Mouse (Mus musculus): ENCODE results near the gene Ksr2. TPM values are rescaled to one million over a fixed set of nuclear protein-coding genes. Genes with fewer than 3 reads are reported as not detected.

Gene Ksr2
- total and polyA plus RNA-seq, 3 experiments, result 0.36 to 1.3 (median 1.2) TPM

GRCm38 (mm10) chr5:117458899-117459298, 45.1 kb downstream of the Ksr2 start:
- H3K79me2 ChIP-seq (replicated peaks; ENCODE audit: control insufficient read depth, extremely low read depth, insufficient read depth, poor library complexity, severe bottlenecking), result no peaks in the 10 kb centered on the region
- in situ Hi-C loops (cut with MboI; ENCODE audit: low pct_ligation_motif_present, low pct_unique_long_range_greater_than_20kb, low sequenced_read_pairs) (no loop called here), dilution Hi-C loops (cut with MboI; ENCODE audit: extremely low pct_ligation_motif_present, extremely low pct_unique_long_range_greater_than_20kb, low sequenced_read_pairs) (no loop called here)
- no peak for DNase-seq (ENCODE audit: extremely low read depth)
- TF ChIP-seq MYC (IDR thresholded peaks at IDR 0.05; ENCODE audit: low read depth, low read length), result no peak
- no peak for TF ChIP-seq ZNF384 (IDR thresholded peaks at IDR 0.05; ENCODE audit: low read depth, low read length)
- TF ChIP-seq CTCF (conservative IDR thresholded peaks at IDR 0.05 in 1 of 2, IDR thresholded peaks at IDR 0.05 in 1 of 2; ENCODE audit: low read depth in 2 of 2, low read length in 2 of 2), result no peak
- TF ChIP-seq ELF1 (IDR thresholded peaks at IDR 0.05; ENCODE audit: low read depth, low read length), result no peak
- TF ChIP-seq POLR2AphosphoS2 (IDR thresholded peaks at IDR 0.05; ENCODE audit: low read depth, low read length), result no peak
- no peak for TF ChIP-seq NELFE (IDR thresholded peaks at IDR 0.05; ENCODE audit: low read depth, low read length)
- no peak for TF ChIP-seq RAD21 (IDR thresholded peaks at IDR 0.05; ENCODE audit: low read depth, low read length)
- TF ChIP-seq MEF2A (IDR thresholded peaks at IDR 0.05; ENCODE audit: borderline replicate concordance, low read depth, low read length), result no peak
- TF ChIP-seq RCOR1 (conservative IDR thresholded peaks at IDR 0.05; ENCODE audit: low read depth, low read length), result no peak
- no peak for TF ChIP-seq PAX5 (IDR thresholded peaks at IDR 0.05; ENCODE audit: low read length)
- TF ChIP-seq TCF12 (IDR thresholded peaks at IDR 0.05; ENCODE audit: low read depth, low read length), result no peak
- no peak for TF ChIP-seq CHD2 (IDR thresholded peaks at IDR 0.05; ENCODE audit: low read length)
- TF ChIP-seq TBP (conservative IDR thresholded peaks at IDR 0.05; ENCODE audit: low read depth, low read length), result no peak
- no peak for TF ChIP-seq JUN (IDR thresholded peaks at IDR 0.05; ENCODE audit: insufficient read depth, low read depth, low read length)
- no peak for TF ChIP-seq MAX (IDR thresholded peaks at IDR 0.05; ENCODE audit: low read length)
- H3K9me3 ChIP-seq (replicated peaks; ENCODE audit: low read length), result peaks cover 6% of the 10 kb centered on the region
- no peak overlapping the region for H3K9ac ChIP-seq (ENCODE audit: insufficient read depth, low read depth)
- H3K27me3 ChIP-seq (replicated peaks), result no peaks in the 10 kb centered on the region
- no peak overlapping the region for H3K27ac ChIP-seq (ENCODE audit: insufficient read depth, low read depth)
- H3K4me1 ChIP-seq (ENCODE audit: control insufficient read depth in 1 of 2, insufficient read depth in 2 of 2), result peaks cover 3 to 21% of the 10 kb centered on the region in 2 experiments; a peak in 3 of 4 replicates
- H3K36me3 ChIP-seq (replicated peaks in 1 of 2; ENCODE audit: control insufficient read depth in 1 of 2, insufficient read depth in 1 of 2, low read length in 1 of 2), result peaks cover 0 to 2% of the 10 kb centered on the region in 2 experiments
- no peak overlapping the region for H3K4me2 ChIP-seq (ENCODE audit: insufficient read depth, low read depth, poor library complexity, severe bottlenecking)
- H3K4me3 ChIP-seq (replicated peaks in 1 of 3; ENCODE audit: low read depth in 2 of 3, low read length in 2 of 3, poor library complexity in 1 of 3), result no peak overlapping the region

- TF ChIP-seq MAFK (IDR thresholded peaks at IDR 0.05; ENCODE audit: insufficient replicate concordance, low read length) (no peak), PAX5 (IDR thresholded peaks at IDR 0.05; ENCODE audit: low read length) (no peak), E2F4 (IDR thresholded peaks at IDR 0.05; ENCODE audit: insufficient replicate concordance, low read depth, low read length) (no peak), MAX (IDR thresholded peaks at IDR 0.05; ENCODE audit: low read length) (no peak), TBP (conservative IDR thresholded peaks at IDR 0.05; ENCODE audit: low read depth, low read length) (no peak), MAZ (IDR thresholded peaks at IDR 0.05; ENCODE audit: low read depth, low read length) (no peak), UBTF (IDR thresholded peaks at IDR 0.05; ENCODE audit: low read depth, low read length) (no peak), MXI1 (IDR thresholded peaks at IDR 0.05; ENCODE audit: low read depth, low read length) (no peak), CHD1 (IDR thresholded peaks at IDR 0.05; ENCODE audit: low read depth, low read length) (no peak), SIN3A (IDR thresholded peaks at IDR 0.05; ENCODE audit: low read length) (no peak), NELFE (IDR thresholded peaks at IDR 0.05; ENCODE audit: low read depth, low read length) (no peak), CTCF (conservative IDR thresholded peaks at IDR 0.05 in 1 of 2, IDR thresholded peaks at IDR 0.05 in 1 of 2; ENCODE audit: low read depth in 2 of 2, low read length in 2 of 2) (no peak), POLR2AphosphoS2 (IDR thresholded peaks at IDR 0.05; ENCODE audit: low read depth, low read length) (no peak)
Measured at GRCm38 (mm10) chr5:117460261-117460660, 46.5 kb downstream of the Ksr2 start.

More at GRCm38 (mm10) chr5:117460261-117460660, 46.5 kb downstream of the Ksr2 start:
- DNase-seq (ENCODE audit: extremely low read depth), result no peak
- Histone ChIP-seq H3K9me3 (replicated peaks; ENCODE audit: low read length) (peaks cover 6% of the 10 kb centered on the region), H3K27ac (ENCODE audit: insufficient read depth, low read depth) (no peak overlapping the region), H3K4me3 (replicated peaks in 1 of 3; ENCODE audit: low read depth in 2 of 3, low read length in 2 of 3, poor library complexity in 1 of 3) (no peak overlapping the region), H3K79me2 (replicated peaks; ENCODE audit: control insufficient read depth, extremely low read depth, insufficient read depth, poor library complexity, severe bottlenecking) (no peaks in the 10 kb centered on the region), H3K4me1 (ENCODE audit: control insufficient read depth in 1 of 2, insufficient read depth in 2 of 2) (peaks cover 3 to 21% of the 10 kb centered on the region in 2 experiments; a peak in 3 of 4 replicates), H3K36me3 (replicated peaks in 1 of 2; ENCODE audit: control insufficient read depth in 1 of 2, insufficient read depth in 1 of 2, low read length in 1 of 2) (peaks cover 0 to 2% of the 10 kb centered on the region in 2 experiments), H3K4me2 (ENCODE audit: insufficient read depth, low read depth, poor library complexity, severe bottlenecking) (no peak overlapping the region), H3K9ac (ENCODE audit: insufficient read depth, low read depth) (no peak overlapping the region), H3K27me3 (replicated peaks) (no peaks in the 10 kb centered on the region)
- in situ Hi-C loops (cut with MboI; ENCODE audit: low pct_ligation_motif_present, low pct_unique_long_range_greater_than_20kb, low sequenced_read_pairs) (no loop called here), dilution Hi-C loops (cut with MboI; ENCODE audit: extremely low pct_ligation_motif_present, extremely low pct_unique_long_range_greater_than_20kb, low sequenced_read_pairs) (no loop called here)
